Mouse (Mus musculus) liver, embryonic 14.5 days (tissue): Measurements from ENCODE around the gene Bcas1. TPM values are rescaled to one million over a fixed set of nuclear protein-coding genes. Genes with fewer than 3 reads are reported as not detected.

Experiments
- ATAC-seq: fragments of 200-750 bp; cut with Nextera tagmentation; 2 replicates; pipeline ENCODE4 v1.8.0; 2017; ENCODE audit warnings: moderate number of reproducible peaks, mild to moderate bottlenecking, moderate library complexity; ENCODE audit not compliant: insufficient read depth
- DNase-seq, 3 experiments: peaks; one replicate each; pipeline ENCODE4 v3.0.0-alpha.2; 2012 to 2013; ENCODE audit warnings: low read depth in 3 of 3, low spot score in 3 of 3
- H3K27ac ChIP-seq: fragments of 300-500 bp; sonication (generic); 2 replicates; pipeline ENCODE4 v1.5.1; 2014; ENCODE audit warnings: moderate library complexity, mild to moderate bottlenecking, control low read depth, inconsistent platforms
- H3K27me3 ChIP-seq: fragments of 300-500 bp; sonication (generic); 2 replicates; pipeline ENCODE4 v1.6.1; 2014; ENCODE audit warnings: mild to moderate bottlenecking, low read length, moderate library complexity; ENCODE audit not compliant: control insufficient read depth, insufficient read depth
- H3K36me3 ChIP-seq: fragments of 300-500 bp; sonication (generic); replicated peaks from 2 replicates; pipeline ENCODE4 v1.6.1; 2014; ENCODE audit warnings: low read depth; ENCODE audit not compliant: control insufficient read depth, insufficient read depth
- H3K4me1 ChIP-seq, 2 experiments: fragments of 200-500 bp in 1 of 2; fragments of 300-500 bp in 1 of 2; sonication (generic) in 1 of 2; replicated peaks; 2 replicates each; pipeline ENCODE4 v1.6.1; 2012 to 2014; ENCODE audit warnings: antibody characterized with exemption in 1 of 2, inconsistent platforms in 1 of 2, low read length in 1 of 2; ENCODE audit not compliant: control insufficient read depth in 2 of 2, insufficient read depth in 2 of 2
- H3K4me2 ChIP-seq: fragments of 300-500 bp; sonication (generic); 2 replicates; pipeline ENCODE4 v1.6.1; 2014; ENCODE audit warnings: low read depth, mild to moderate bottlenecking, control low read depth, moderate library complexity
- H3K4me3 ChIP-seq, 2 experiments: fragments of 200-500 bp in 1 of 2; fragments of 300-500 bp in 1 of 2; sonication (generic) in 1 of 2; 2 replicates each; pipeline ENCODE4 v1.5.1; 2012 to 2014; ENCODE audit warnings: low read depth in 2 of 2, low read length in 2 of 2, mild to moderate bottlenecking in 2 of 2, control low read depth in 1 of 2, inconsistent platforms in 1 of 2, moderate library complexity in 1 of 2; ENCODE audit not compliant: insufficient read depth in 1 of 2
- H3K9ac ChIP-seq: fragments of 300-500 bp; sonication (generic); replicated peaks from 2 replicates; pipeline ENCODE4 v1.6.1; 2014; ENCODE audit warnings: mild to moderate bottlenecking, control low read depth, moderate library complexity
- H3K9me3 ChIP-seq: fragments of 300-500 bp; sonication (generic); 2 replicates; pipeline ENCODE4 v1.6.1; 2016; ENCODE audit warnings: low read length, mixed read lengths; ENCODE audit not compliant: control insufficient read depth
- CTCF ChIP-seq: IDR thresholded peaks from 2 replicates; pipeline ENCODE4 v1.5.1; 2016; ENCODE audit warnings: antibody characterized with exemption, low read depth, control low read depth
- EP300 ChIP-seq: IDR thresholded peaks from 2 replicates; pipeline ENCODE4 v1.6.1; 2016; ENCODE audit warnings: antibody characterized with exemption, low read depth
- WGBS: fragments of 180-500 bp; shearing (Covaris S2); extraction: QIAGEN DNeasy Blood & Tissue Kit; methylation state at CpG from one replicate; pipeline ENCODE4 v1.1.7; 2014; ENCODE audit not compliant: insufficient replicate concordance; 5-methylcytosine and 5-hydroxymethylcytosine counted together
- polyA plus RNA-seq, 2 experiments: library from polyadenylated mRNA; depleted of rRNA in 1 of 2; stranded (reverse) in 1 of 2; unstranded in 1 of 2; fragments of >200 nt; fragmentation: Nextera tagmentation in 1 of 2; extraction: Ambion mirVana in 1 of 2; gene quantifications; 2 replicates each; pipeline versions ENCODE4 v1.2.1 to v1.2.3; 2012 to 2014

Bcas1 gene
- polyA plus RNA-seq, 2 experiments, result 3.9 to 5.7 TPM

DNA sequence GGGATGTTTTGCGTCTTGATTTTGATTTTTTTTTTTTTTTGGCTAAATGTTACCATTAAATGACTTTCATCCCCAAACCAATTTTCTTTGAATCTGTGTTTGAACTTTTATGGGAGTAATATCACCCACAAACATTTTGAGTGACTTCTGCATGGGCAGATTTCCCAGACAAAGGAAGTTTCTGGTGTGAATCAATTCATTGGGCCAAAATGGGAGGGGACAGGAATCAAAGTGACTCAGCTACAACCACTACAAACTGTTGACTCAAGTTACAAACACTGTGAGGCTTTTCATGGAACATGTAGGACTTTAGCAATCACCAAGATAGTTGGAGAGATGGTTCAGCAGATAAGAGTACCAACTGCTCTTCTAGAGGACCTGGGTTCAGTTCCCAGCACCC, 42.9 kb downstream of the Bcas1 start:
- 74% methylated on average over 1 of the region's 1 CpGs for WGBS
- H3K4me2 ChIP-seq, result no peak overlapping the region
- no peaks in the 10 kb centered on the region for H3K4me1 ChIP-seq
- no peaks in the 10 kb centered on the region for H3K27me3 ChIP-seq
- TF ChIP-seq EP300 (no peak), CTCF (no peak)
- ATAC-seq (no peak), DNase-seq (no peak)
- no peaks in the 10 kb centered on the region for H3K36me3 ChIP-seq
- no peak overlapping the region for H3K4me3 ChIP-seq
- no peaks in the 10 kb centered on the region; the same call in 1 of the 2 replicates for H3K9me3 ChIP-seq
- no peak overlapping the region for H3K27ac ChIP-seq
- no peak overlapping the region for H3K9ac ChIP-seq

DNA sequence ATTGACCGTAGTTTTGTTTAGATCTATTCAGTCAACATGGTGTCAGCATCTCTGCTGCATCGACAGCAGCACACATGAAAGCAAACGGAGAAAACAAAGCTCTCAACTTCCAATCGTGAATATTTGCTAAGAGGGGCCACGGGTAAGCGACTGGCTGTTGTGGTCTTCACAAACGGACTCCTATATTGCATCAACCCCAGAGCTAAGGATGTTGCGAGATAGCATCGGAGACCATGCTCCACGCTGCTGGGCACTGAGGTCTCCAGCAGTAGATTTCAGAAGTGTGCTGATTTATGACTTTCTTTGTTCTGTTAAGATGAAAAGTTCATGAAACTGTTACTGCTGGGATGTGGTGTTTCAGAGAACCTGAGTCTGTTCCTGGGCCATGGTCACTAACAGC, 54.3 kb downstream of the Bcas1 start:
- H3K9ac ChIP-seq, result no peak overlapping the region
- H3K27ac ChIP-seq, result no peak overlapping the region
- H3K27me3 ChIP-seq, result no peaks in the 10 kb centered on the region
- no peaks in the 10 kb centered on the region for H3K36me3 ChIP-seq
- H3K4me1 ChIP-seq, result no peaks in the 10 kb centered on the region
- DNase-seq (no peak), ATAC-seq (no peak)
- no peak overlapping the region for H3K4me2 ChIP-seq
- WGBS, result 60% methylated on average over 10 of the region's 10 CpGs
- no peak overlapping the region for H3K4me3 ChIP-seq
- H3K9me3 ChIP-seq, result no peaks in the 10 kb centered on the region
- TF ChIP-seq EP300 (no peak), CTCF (no peak)

DNA sequence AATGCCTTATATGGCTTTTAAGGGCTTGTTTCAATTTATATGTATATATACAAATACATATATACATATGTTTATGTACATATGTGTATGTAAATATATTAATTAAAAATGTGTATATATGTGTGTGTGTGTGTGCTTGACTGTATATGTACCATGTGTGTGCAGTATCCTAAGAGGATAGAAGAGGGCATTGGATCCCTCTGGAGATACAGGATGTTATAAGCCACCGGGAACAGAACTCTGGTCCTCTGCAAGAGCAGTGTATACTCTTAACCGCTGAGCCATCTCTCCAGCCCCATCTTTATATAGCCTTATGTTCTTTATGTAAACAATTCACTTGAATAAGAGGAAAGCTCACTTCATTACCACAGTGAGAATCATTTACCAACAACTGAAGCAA, 62.0 kb downstream of the Bcas1 start:
- H3K27ac ChIP-seq, result no peak overlapping the region
- no peak overlapping the region for H3K4me3 ChIP-seq
- no peak for DNase-seq
- no peaks in the 10 kb centered on the region for H3K36me3 ChIP-seq
- 71% methylated on average over 2 of the region's 2 CpGs for WGBS
- H3K27me3 ChIP-seq, result no peaks in the 10 kb centered on the region
- no peak overlapping the region for H3K4me2 ChIP-seq
- no peaks in the 10 kb centered on the region for H3K9me3 ChIP-seq
- ATAC-seq, result no peak
- no peaks in the 10 kb centered on the region for H3K4me1 ChIP-seq
- H3K9ac ChIP-seq, result no peak overlapping the region
- TF ChIP-seq CTCF, result no peak
- TF ChIP-seq EP300, result no peak

DNA sequence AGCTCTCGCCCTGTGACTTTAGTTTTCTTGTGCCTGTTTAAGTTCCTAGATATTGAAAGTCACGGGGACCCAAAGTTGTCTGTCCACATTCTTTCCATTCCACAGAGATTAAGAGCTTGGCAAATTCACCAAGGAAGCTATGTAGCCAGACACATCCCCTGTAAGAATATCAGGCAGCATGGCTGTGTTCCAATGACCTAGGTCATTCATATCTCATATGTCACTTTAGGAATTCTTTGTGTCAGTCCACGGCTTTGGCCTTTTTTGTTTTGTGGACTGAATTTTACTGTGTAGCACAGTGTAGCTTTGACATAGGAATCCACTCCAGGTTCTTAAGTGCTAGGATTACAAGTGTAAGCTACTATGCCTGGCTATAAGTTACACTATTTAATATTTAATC, 62.4 kb downstream of the Bcas1 start:
- H3K27ac ChIP-seq, result no peak overlapping the region
- H3K9me3 ChIP-seq, result no peaks in the 10 kb centered on the region; the same call in 1 of the 2 replicates
- no peak overlapping the region for H3K4me2 ChIP-seq
- H3K36me3 ChIP-seq, result no peaks in the 10 kb centered on the region
- ATAC-seq, result no peak
- DNase-seq, result no peak
- TF ChIP-seq EP300 (no peak), CTCF (no peak)
- H3K27me3 ChIP-seq, result no peaks in the 10 kb centered on the region
- no peaks in the 10 kb centered on the region for H3K4me1 ChIP-seq
- H3K4me3 ChIP-seq, result no peak overlapping the region
- no peak overlapping the region for H3K9ac ChIP-seq
- WGBS, result 63% methylated on average over 3 of the region's 3 CpGs

DNA sequence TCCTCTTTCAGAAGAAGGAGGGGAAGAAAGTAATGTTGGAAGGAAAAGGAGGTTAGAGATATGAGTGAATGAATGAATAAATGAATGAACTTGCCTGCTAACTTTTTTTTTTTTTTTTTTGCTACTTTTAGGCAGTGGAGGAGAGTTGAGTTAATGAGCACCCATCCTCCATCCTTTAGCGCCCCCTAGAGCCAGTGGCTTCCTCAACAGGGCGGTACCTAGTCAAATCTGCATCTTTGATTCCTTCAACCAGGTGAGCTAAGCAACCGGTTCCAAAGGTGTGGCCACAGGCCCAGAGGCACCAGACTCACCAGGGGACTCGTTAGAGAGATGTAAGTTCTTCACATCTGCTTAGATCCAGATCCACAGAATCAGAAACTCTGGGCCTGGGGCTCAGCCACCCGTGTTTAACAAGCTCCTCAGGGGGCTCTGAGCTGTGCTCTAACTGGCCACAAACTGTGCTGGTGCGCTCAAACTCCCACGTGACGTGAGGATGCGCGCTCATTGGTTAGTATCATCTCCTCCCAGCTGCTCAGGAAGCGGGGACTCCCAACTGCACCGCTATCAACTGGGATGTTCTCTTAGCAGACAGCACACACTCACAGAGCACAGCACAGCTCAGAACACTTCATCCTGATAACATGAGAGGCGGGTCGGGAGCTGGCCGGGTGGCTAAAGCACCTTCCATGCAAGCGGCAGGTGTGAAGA, 70.8 kb downstream of the Bcas1 start:
- TF ChIP-seq CTCF, result no peak
- TF ChIP-seq EP300, result no peak
- DNase-seq (no peak), ATAC-seq (no peak)
- no peaks in the 10 kb centered on the region for H3K36me3 ChIP-seq
- H3K27me3 ChIP-seq, result no peaks in the 10 kb centered on the region
- H3K4me2 ChIP-seq, result no peak overlapping the region
- 0 out of 4 replicates have a peak, but pooled peaks cover 0 to 2% of the 10 kb centered on the region in 2 experiments for H3K4me1 ChIP-seq
- WGBS, result 45% methylated on average over 16 of the region's 16 CpGs
- no peak overlapping the region for H3K4me3 ChIP-seq
- H3K9ac ChIP-seq, result no peak overlapping the region
- peaks cover 9% of the 10 kb centered on the region for H3K9me3 ChIP-seq
- H3K27ac ChIP-seq, result no peak overlapping the region
